Mouse (Mus musculus) limb, embryonic 14.5 days (tissue): ENCODE measurements around the gene Caprin2. TPM values are rescaled to one million over a fixed set of nuclear protein-coding genes. Genes with fewer than 3 reads are reported as not detected.

Experiments used
- ATAC-seq: fragments of 200-750 bp; cut with Nextera tagmentation; 2 replicates; pipeline ENCODE4 v1.8.0; 2017; ENCODE audit warnings: low read depth, moderate number of reproducible peaks, moderate TSS enrichment; ENCODE audit not compliant: low FRiP score
- DNase-seq: peaks from one replicate; pipeline ENCODE4 v3.0.0-alpha.2; 2015; ENCODE audit warnings: low spot score
- H3K27ac ChIP-seq: fragments of 300-500 bp; sonication (generic); replicated peaks from 2 replicates; pipeline ENCODE4 v1.5.1; 2014; ENCODE audit warnings: low read depth, mild to moderate bottlenecking, low read length, moderate library complexity, mixed read lengths
- H3K27me3 ChIP-seq: fragments of 300-500 bp; sonication (generic); 2 replicates; pipeline ENCODE4 v1.6.1; 2014; ENCODE audit warnings: low read length, mixed read lengths; ENCODE audit not compliant: control insufficient read depth, insufficient read depth
- H3K36me3 ChIP-seq: fragments of 300-500 bp; sonication (generic); 2 replicates; pipeline ENCODE4 v1.6.1; 2014; ENCODE audit warnings: mild to moderate bottlenecking, low read length, moderate library complexity, mixed read lengths; ENCODE audit not compliant: control insufficient read depth, insufficient read depth
- H3K4me1 ChIP-seq: fragments of 300-500 bp; sonication (generic); 2 replicates; pipeline ENCODE4 v1.6.1; 2014; ENCODE audit warnings: antibody characterized with exemption, low read length, mixed read lengths; ENCODE audit not compliant: control insufficient read depth, insufficient read depth
- H3K4me2 ChIP-seq: fragments of 300-500 bp; sonication (generic); replicated peaks from 2 replicates; pipeline ENCODE4 v1.6.1; 2014; ENCODE audit warnings: low read depth, mild to moderate bottlenecking, low read length, moderate library complexity; ENCODE audit not compliant: severe bottlenecking
- H3K4me3 ChIP-seq: fragments of 300-500 bp; sonication (generic); replicated peaks from 2 replicates; pipeline ENCODE4 v1.5.1; 2014; ENCODE audit warnings: low read length
- H3K9ac ChIP-seq: fragments of 300-500 bp; sonication (generic); 2 replicates; pipeline ENCODE4 v1.6.1; 2014; ENCODE audit warnings: mild to moderate bottlenecking, low read depth, low read length, moderate library complexity; ENCODE audit not compliant: severe bottlenecking
- H3K9me3 ChIP-seq: fragments of 300-500 bp; sonication (generic); 2 replicates; pipeline ENCODE4 v1.6.1; 2016; ENCODE audit warnings: low read length; ENCODE audit not compliant: control insufficient read depth
- POLR2A ChIP-seq: fragments of 200-500 bp; IDR thresholded peaks from 2 replicates; pipeline ENCODE4 v1.8.0; 2012; ENCODE audit warnings: inconsistent platforms, mild to moderate bottlenecking, moderate library complexity, borderline replicate concordance; ENCODE audit not compliant: insufficient read depth, insufficient read length; ENCODE audit errors: extremely low read depth
- WGBS: fragments of 180-500 bp; shearing (Covaris S2); extraction: QIAGEN DNeasy Blood & Tissue Kit; methylation state at CpG from one replicate; pipeline ENCODE4 v1.1.7; 2014; 5-methylcytosine and 5-hydroxymethylcytosine counted together
- polyA plus RNA-seq, 2 experiments: library from polyadenylated mRNA; depleted of rRNA in 1 of 2; stranded (reverse) in 1 of 2; unstranded in 1 of 2; fragments of >200 nt; fragmentation: Nextera tagmentation in 1 of 2; extraction: Ambion mirVana in 1 of 2; gene quantifications; 2 replicates each; pipeline versions ENCODE4 v1.2.1 to v1.2.3; 2012 to 2014

The Caprin2 gene
- polyA plus RNA-seq, 2 experiments = 8.9 to 33.3 TPM

DNA sequence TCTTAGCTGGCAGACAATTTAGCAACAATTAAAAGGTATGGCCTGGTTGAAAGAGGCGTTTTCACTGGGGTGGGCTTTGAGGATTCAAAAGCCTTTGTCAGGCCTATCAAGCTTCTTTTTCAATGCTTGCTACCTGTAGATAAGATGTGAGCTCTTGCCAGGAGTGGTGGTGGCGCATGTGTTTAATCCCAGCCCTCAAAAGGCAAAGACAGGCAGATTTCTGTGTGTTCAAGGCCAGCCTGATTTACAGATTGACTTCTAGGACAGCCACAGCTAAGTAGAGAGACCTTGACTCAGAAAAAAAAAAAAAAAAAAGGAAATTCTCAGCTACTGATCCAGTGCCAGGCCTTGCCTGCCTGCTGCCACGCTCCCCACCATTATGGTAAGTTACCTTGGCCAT lies 6.7 kb upstream of the Caprin2 start:
- H3K9ac ChIP-seq = no peak overlapping the region
- WGBS = 75% methylated on average over 3 of the region's 3 CpGs
- no peaks in the 10 kb centered on the region for H3K9me3 ChIP-seq
- H3K36me3 ChIP-seq = no peaks in the 10 kb centered on the region
- no peaks in the 10 kb centered on the region for H3K27me3 ChIP-seq
- DNase-seq = no peak
- H3K27ac ChIP-seq = no peak overlapping the region
- no peak overlapping the region for H3K4me3 ChIP-seq
- no peak overlapping the region for H3K4me2 ChIP-seq
- ATAC-seq = no peak
- no peak for TF ChIP-seq POLR2A
- H3K4me1 ChIP-seq = no peaks in the 10 kb centered on the region

DNA sequence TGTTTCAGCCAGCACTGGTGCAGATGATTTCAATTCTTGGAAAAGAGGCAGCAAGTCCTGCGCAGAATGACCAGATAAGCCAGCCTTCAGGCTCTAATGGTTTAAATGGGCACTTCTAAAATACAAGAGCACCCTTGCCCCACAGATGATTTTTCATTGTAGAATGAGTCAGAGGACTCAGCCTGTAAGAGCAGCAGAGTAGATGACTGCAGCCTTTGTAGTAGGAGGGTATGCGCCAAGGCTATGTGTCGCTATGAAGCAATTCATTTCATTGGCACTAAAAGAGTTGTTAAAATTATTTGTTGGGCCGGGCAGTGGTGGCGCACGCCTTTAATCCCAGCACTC lies 442 bp upstream of the Caprin2 start:
- peak overlapping the region; percentile 80 for H3K9ac ChIP-seq

DNA sequence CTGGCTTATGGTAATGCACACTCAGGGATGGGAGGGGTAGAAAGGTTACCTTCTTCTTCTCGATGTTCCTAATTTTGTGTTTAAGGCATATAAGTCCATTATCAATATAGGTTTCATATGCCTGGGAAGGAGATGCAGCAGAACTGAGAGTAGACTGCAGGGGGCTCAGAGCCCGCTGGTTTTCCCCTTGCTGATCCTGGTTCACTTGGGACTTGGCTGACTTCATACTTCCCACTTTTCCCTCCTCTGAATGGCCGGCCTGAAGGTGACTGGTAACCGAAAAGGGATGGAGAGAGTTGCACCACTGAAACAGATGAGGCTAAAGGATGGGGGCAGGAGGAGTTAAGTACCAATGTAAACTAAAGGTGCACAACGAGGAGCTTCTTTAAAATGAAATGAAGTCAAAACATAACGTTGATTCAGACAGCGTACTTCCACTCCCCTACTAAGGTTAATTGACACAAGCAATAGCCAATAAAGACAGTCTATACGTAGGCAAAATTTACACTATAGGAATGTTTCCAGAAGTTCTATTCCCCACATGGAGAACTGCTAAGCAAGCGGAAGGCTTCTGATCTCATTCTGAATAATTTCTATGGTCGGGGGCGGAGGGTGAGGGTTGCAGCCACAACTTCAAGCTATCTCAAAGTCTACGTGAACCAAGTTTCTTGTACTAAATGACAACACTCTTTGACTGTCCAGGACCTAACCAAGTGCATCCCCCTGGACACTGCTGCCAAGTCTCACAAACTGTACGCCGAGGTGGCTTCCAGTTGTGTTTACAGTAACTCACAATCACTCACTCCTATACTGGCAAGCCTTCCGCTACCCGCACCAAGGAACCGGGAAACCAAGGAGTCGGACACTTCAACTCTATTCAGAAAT lies 907 bp downstream of the Caprin2 start:
- no peaks in the 10 kb centered on the region for H3K9me3 ChIP-seq
- no peak for TF ChIP-seq POLR2A
- H3K27ac ChIP-seq = peak overlapping the region; percentile 80
- DNase-seq (peak; percentile 28), ATAC-seq (no peak)
- peak overlapping the region; percentile 74 for H3K4me3 ChIP-seq
- peak overlapping the region; percentile 80 for H3K9ac ChIP-seq
- H3K27me3 ChIP-seq = no peaks in the 10 kb centered on the region
- H3K4me2 ChIP-seq = peak overlapping the region; percentile 82
- H3K36me3 ChIP-seq = no peaks in the 10 kb centered on the region
- WGBS = 8% methylated on average over 18 of the region's 18 CpGs
- 0 out of 2 replicates have a peak, but pooled peaks cover 6% of the 10 kb centered on the region for H3K4me1 ChIP-seq

More for the DNA sequence above, 442 bp upstream of the Caprin2 start:
- no peak for TF ChIP-seq POLR2A
- 48% methylated on average over 6 of the region's 6 CpGs for WGBS
- Histone ChIP-seq H3K27ac (peak overlapping the region; percentile 80), H3K9me3 (no peaks in the 10 kb centered on the region), H3K4me1 (0 out of 2 replicates have a peak, but pooled peaks cover 6% of the 10 kb centered on the region), H3K4me3 (peak overlapping the region; percentile 74), H3K27me3 (no peaks in the 10 kb centered on the region), H3K36me3 (no peaks in the 10 kb centered on the region), H3K4me2 (peak overlapping the region; percentile 82)
- ATAC-seq (peak; percentile 11; the same call in 1 of the 2 replicates), DNase-seq (peak; percentile 12)

DNA sequence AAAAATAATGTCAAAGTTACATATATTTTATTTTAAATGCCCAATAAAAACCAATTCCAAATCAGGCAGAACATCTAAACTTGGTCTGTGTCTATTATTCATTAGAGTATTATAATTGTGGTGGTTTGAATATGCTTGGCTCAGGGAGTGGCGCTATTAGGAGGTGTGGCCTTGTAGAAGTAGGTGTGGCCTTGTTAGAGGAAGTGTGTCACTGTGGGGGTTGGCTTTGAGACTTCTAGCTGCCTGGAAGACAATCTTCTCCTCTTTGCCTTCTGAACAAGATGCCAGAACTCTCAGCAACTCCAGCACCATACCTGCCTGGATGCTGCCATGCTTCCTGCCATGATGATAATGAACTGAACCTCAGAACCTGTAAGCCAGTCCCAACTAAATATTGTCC lies 22.1 kb downstream of the Caprin2 start:
- Histone ChIP-seq H3K9ac (no peak overlapping the region), H3K9me3 (no peaks in the 10 kb centered on the region), H3K4me1 (no peaks in the 10 kb centered on the region), H3K36me3 (no peaks in the 10 kb centered on the region), H3K4me2 (no peak overlapping the region), H3K27me3 (no peaks in the 10 kb centered on the region), H3K4me3 (no peak overlapping the region), H3K27ac (no peak overlapping the region)
- no peak for TF ChIP-seq POLR2A
- no peak for DNase-seq
- 89% methylated on average over 1 of the region's 1 CpGs for WGBS
- no peak for ATAC-seq

DNA sequence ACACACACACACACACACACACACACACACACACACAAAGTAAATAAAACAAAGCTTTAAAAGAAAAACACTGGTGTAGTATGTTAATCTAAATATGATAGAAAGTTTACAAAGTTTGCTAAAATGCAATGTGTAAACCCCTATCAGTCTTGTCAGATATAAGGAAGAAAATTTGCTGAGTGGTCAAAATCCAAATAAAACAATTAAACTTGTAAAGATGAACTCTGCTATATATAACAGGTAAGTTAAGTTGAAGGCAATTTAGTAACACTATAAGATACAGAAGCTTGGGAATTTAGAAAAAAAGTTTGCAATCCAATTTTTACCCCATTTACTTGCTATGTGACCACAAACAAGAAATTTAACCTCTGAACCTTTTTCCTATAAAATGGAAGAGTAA lies 50.4 kb downstream of the Caprin2 start:
- H3K36me3 ChIP-seq = peaks cover 2% of the 10 kb centered on the region; the same call in 1 of the 2 replicates
- H3K4me3 ChIP-seq = no peak overlapping the region
- H3K4me1 ChIP-seq = no peaks in the 10 kb centered on the region
- no peaks in the 10 kb centered on the region for H3K27me3 ChIP-seq
- DNase-seq (no peak), ATAC-seq (no peak)
- TF ChIP-seq POLR2A = no peak
- H3K4me2 ChIP-seq = no peak overlapping the region
- H3K9me3 ChIP-seq = no peaks in the 10 kb centered on the region
- no peak overlapping the region for H3K9ac ChIP-seq
- no peak overlapping the region for H3K27ac ChIP-seq

DNA sequence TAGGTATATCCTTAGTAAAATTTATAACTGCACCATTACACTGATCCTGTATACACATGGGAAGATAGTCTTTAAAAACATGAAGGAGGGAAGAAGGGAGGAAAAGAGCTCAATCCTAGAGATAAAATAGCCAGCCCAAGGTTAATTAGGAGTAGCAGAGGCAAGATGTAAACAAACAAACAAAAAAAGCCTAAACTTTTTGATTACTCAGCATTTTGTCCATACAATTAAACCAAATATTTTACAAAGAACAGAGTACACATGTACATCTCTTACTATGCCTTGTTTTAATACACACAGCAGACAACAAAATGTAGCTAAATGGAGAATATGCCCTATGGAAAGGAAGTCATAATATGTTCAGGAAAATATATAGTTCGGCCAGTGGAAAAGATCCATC lies 54.3 kb downstream of the Caprin2 start:
- ATAC-seq (no peak), DNase-seq (no peak)
- WGBS = 88% methylated on average over 1 of the region's 1 CpGs
- H3K27ac ChIP-seq = no peak overlapping the region
- TF ChIP-seq POLR2A = no peak
- H3K4me3 ChIP-seq = no peak overlapping the region
- H3K9ac ChIP-seq = no peak overlapping the region
- H3K4me2 ChIP-seq = no peak overlapping the region
- no peaks in the 10 kb centered on the region; the same call in 1 of the 2 replicates for H3K36me3 ChIP-seq
- no peaks in the 10 kb centered on the region for H3K27me3 ChIP-seq
- H3K9me3 ChIP-seq = no peaks in the 10 kb centered on the region
- no peaks in the 10 kb centered on the region for H3K4me1 ChIP-seq
